Mouse (Mus musculus): ENCODE measurements around the gene Agxt2.

Gene Agxt2

DNA sequence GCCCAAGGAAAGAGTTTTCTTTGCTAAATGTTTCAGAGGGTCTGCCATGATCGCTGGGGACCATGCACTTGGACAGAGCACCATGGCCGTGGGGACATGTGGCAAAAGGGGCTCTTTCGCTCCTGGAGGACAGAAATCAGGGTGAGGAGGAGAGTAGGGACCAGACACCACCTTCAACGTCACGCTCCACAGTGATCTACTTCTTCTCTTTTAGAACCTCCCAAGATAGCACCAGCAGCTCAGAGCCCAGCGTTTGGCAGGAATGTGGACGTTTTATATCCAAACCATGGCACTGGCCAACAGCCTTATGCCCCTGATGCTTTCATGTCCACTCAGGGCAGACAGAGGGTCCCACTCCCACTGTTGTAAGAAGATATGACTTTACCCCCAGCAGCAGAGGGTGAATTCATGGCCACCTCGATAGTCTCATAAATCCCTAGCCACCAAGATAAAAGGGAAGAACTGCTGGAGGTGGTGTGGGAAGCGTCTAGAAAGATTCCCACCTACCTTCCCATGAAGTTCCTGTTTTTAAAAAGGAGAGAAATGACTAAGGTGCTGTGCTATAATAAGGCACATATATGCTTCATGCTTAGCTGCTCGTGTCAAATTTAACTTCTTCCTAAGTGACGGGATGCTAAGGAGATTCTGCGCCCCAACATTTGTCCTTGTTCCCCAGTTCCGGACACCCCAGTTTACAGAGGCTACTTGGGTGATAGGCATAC lies 68.4 kb downstream of the Agxt2 start:
- DNase-seq (ENCODE audit: low read depth, low spot score) = no peak

DNA sequence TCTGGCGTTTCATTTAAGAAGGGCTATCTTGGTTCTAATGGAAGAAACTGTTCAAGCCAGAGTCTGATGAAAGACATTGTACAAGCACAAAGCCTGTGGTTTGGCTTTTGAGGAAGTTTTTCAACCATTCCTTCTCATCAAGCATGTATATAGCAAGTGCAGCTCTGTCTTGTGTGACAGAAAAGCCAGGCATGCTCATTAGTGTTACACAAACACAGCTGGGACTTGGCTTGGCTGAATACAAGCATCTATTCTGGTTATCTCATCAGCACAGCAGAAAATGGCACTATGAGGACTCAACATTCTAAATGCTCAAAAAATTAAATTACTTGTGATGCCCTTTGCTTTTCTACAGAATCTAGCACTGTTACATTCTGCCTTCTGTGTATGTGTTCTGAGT lies 78.6 kb downstream of the Agxt2 start:
- DNase-seq (ENCODE audit: low read depth, low spot score) = no peak

GRCm38 (mm10) chr15:10439963-10440362 lies 81.6 kb downstream of the Agxt2 start:
- DNase-seq (ENCODE audit: low read depth, low spot score) = no peak

DNA sequence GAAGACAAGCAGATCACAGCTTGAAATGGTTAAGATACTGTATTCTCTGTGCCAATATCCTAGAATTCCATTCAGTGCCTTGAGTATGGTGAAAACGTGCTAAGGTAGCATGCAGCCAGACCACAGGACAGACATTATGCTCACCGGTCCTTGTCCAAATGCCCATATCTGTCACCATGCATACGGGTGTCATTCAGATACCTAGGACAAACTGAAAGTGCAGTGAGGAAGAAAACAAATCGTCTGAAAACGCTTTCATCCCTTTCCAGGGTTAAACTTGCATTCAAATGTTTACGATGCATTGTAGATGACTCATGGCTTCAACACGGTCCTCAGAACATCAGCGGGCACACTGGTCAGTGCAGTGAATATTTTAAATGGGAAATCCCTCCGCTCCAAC lies 83.2 kb downstream of the Agxt2 start:
- no peak for DNase-seq (ENCODE audit: low read depth, low spot score)

DNA sequence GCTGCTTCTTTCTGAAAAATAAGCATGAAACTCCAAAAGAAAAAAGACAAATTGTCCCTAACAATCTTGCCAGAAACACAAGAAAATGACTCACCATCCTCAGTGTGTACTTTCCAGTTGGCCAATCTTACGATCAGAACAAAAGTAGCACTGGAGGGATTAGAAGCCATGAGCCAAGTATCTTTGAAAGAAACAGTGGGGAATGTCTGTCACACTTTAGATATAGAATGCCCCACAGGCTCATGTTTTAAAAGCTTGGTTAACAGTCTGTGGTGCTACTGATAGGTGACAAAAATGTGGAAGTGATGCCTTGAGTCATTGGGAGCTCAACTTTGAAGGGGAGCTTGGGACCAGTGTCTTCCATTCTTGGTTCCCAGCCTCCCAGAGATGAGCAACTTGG lies 83.9 kb downstream of the Agxt2 start:
- DNase-seq (ENCODE audit: low read depth, low spot score) = no peak

DNA sequence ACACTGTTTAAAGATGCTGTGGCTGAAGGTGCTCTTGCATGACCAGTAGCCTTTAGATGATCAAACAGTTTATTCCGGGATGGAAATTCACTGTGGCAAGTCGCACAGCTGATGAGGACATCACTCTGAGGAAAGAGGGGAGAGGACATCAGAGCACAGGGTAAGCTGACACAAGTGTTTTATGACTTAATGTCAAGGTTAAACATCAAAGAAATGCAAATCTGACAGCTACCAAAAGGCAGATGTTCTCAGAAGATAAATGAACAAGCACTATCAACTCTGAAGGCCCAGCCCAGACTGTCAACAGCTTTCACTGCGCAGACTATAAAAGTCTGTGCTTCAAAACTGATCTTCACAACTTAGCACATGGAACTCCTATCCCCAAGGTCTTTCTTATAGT lies 88.8 kb downstream of the Agxt2 start:
- DNase-seq (ENCODE audit: low read depth, low spot score) = no peak

Measured in mesoderm, embryonic 11.5 days (tissue).